Mouse (Mus musculus) neural tube, embryonic 14.5 days (tissue): ENCODE data around the gene Gmnn. TPM values are rescaled to one million over a fixed set of nuclear protein-coding genes. Genes with fewer than 3 reads are reported as not detected.

Experiments used
- ATAC-seq: fragments of 200-750 bp; cut with Nextera tagmentation; 2 replicates; pipeline ENCODE4 v1.8.0; 2017; ENCODE audit warnings: low read depth, mild to moderate bottlenecking, moderate TSS enrichment, moderate library complexity
- H3K27ac ChIP-seq: fragments of 300-500 bp; sonication (generic); 2 replicates; pipeline ENCODE4 v1.5.1; 2014; ENCODE audit warnings: low read depth, mild to moderate bottlenecking, control low read depth, low read length, moderate library complexity, mixed read lengths
- H3K27me3 ChIP-seq: fragments of 300-500 bp; sonication (generic); 2 replicates; pipeline ENCODE4 v1.6.1; 2014; ENCODE audit warnings: low read length; ENCODE audit not compliant: control insufficient read depth, insufficient read depth
- H3K36me3 ChIP-seq: fragments of 300-500 bp; sonication (generic); 2 replicates; pipeline ENCODE4 v1.6.1; 2014; ENCODE audit warnings: low read length, mixed read lengths; ENCODE audit not compliant: control insufficient read depth, insufficient read depth
- H3K4me1 ChIP-seq: fragments of 300-500 bp; sonication (generic); 2 replicates; pipeline ENCODE4 v1.6.1; 2014; ENCODE audit warnings: low read length; ENCODE audit not compliant: control insufficient read depth, insufficient read depth
- H3K4me2 ChIP-seq: fragments of 300-500 bp; sonication (generic); 2 replicates; pipeline ENCODE4 v1.6.1; 2014; ENCODE audit warnings: mild to moderate bottlenecking, low read depth, low read length, control low read depth
- H3K4me3 ChIP-seq: fragments of 300-500 bp; sonication (generic); 2 replicates; pipeline ENCODE4 v1.5.1; 2014; ENCODE audit warnings: low read depth, low read length, control low read depth, mixed read lengths
- H3K9ac ChIP-seq: fragments of 300-500 bp; sonication (generic); replicated peaks from 2 replicates; pipeline ENCODE4 v1.6.1; 2014; ENCODE audit warnings: low read depth, mild to moderate bottlenecking, control low read depth, low read length, mixed read lengths
- H3K9me3 ChIP-seq: fragments of 300-500 bp; sonication (generic); 2 replicates; pipeline ENCODE4 v1.6.1; 2016; ENCODE audit warnings: low read length; ENCODE audit not compliant: control insufficient read depth
- whole genome bisulfite sequencing: fragments of 180-500 bp; shearing (Covaris S2); extraction: QIAGEN DNeasy Blood & Tissue Kit; methylation state at CpG from one replicate; pipeline ENCODE4 v1.1.7; 2014; 5-methylcytosine and 5-hydroxymethylcytosine counted together
- polyA plus RNA-seq: library from polyadenylated mRNA; unstranded; fragments of >200 nt; fragmentation: Nextera tagmentation; extraction: Ambion mirVana; gene quantifications from 2 replicates; pipeline ENCODE4 v1.2.1, GENCODE M21; 2014

The Gmnn gene
- polyA plus RNA-seq, 1 experiment from 2014 or later = 9.9 TPM

DNA sequence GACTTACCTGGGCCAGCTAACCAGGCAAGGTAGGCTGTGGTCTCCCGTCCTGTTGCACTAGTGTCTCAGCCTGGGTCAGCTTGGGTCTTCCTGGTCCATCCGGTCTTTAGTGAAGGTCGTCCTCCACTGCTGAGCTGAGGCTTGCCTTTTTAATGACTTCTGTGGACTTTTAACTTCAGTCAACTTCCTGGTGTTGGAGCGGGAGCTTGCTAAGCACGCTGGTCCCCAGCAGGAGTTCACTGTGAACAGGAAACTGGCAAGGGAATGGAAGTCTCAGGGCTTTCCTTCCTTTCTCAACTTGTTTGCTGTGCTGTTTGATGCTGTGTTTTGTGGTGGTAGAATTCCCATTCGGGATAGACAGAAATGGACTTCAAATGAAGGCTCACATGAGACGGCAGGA, 44.0 kb downstream of the Gmnn start:
- no peak overlapping the region for H3K4me2 ChIP-seq
- no peaks in the 10 kb centered on the region for H3K9me3 ChIP-seq
- H3K4me3 ChIP-seq = no peak overlapping the region
- 77% methylated on average over 7 of the region's 7 CpGs for WGBS
- H3K36me3 ChIP-seq = peaks cover 15% of the 10 kb centered on the region; the same call in 1 of the 2 replicates
- no peaks in the 10 kb centered on the region for H3K27me3 ChIP-seq
- ATAC-seq = no peak
- H3K4me1 ChIP-seq = no peaks in the 10 kb centered on the region
- no peak overlapping the region for H3K27ac ChIP-seq
- H3K9ac ChIP-seq = no peak overlapping the region

GRCm38 (mm10) chr13:24716441-24716840, 45.3 kb downstream of the Gmnn start:
- H3K4me2 ChIP-seq = no peak overlapping the region
- no peak overlapping the region for H3K9ac ChIP-seq
- no peak overlapping the region for H3K4me3 ChIP-seq
- ATAC-seq = no peak
- no peak overlapping the region for H3K27ac ChIP-seq
- H3K4me1 ChIP-seq = no peaks in the 10 kb centered on the region
- no peaks in the 10 kb centered on the region for H3K27me3 ChIP-seq
- H3K36me3 ChIP-seq = peaks cover 15% of the 10 kb centered on the region; the same call in 1 of the 2 replicates
- 84% methylated on average over 9 of the region's 9 CpGs for WGBS
- no peaks in the 10 kb centered on the region for H3K9me3 ChIP-seq

DNA sequence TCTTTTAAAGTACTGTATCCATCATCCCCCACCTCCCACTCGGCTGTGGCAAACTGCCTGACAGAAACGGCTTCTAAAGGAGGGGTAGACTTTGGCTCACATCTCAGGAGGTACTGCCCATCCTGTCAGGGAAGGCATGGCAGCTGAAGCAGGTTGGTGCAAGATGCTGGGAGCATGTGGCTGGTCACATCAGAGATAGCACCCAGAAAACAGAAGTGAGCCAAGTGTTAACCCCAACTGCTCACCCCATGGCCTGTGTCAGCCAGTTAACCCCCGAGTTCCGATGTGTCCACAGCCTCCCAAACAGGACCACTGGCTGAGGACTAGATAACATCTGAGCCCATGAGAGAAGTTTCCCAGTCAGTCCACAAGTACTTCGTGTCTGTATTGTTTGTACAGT, 46.1 kb downstream of the Gmnn start:
- 60% methylated on average over 5 of the region's 5 CpGs for WGBS
- H3K36me3 ChIP-seq = peaks cover 15% of the 10 kb centered on the region; the same call in 1 of the 2 replicates
- no peaks in the 10 kb centered on the region for H3K4me1 ChIP-seq
- no peak for ATAC-seq
- no peak overlapping the region for H3K4me2 ChIP-seq
- no peak overlapping the region for H3K9ac ChIP-seq
- H3K27me3 ChIP-seq = no peaks in the 10 kb centered on the region
- no peak overlapping the region for H3K4me3 ChIP-seq
- H3K9me3 ChIP-seq = no peaks in the 10 kb centered on the region
- no peak overlapping the region for H3K27ac ChIP-seq

- H3K36me3 ChIP-seq = peaks cover 15% of the 10 kb centered on the region; the same call in 1 of the 2 replicates
- H3K9me3 ChIP-seq = no peaks in the 10 kb centered on the region
- no peak overlapping the region for H3K4me2 ChIP-seq
- H3K4me1 ChIP-seq = no peaks in the 10 kb centered on the region
- 73% methylated on average over 9 of the region's 9 CpGs for WGBS
- H3K27me3 ChIP-seq = no peaks in the 10 kb centered on the region
- no peak overlapping the region for H3K27ac ChIP-seq
- no peak overlapping the region for H3K4me3 ChIP-seq
- no peak overlapping the region for H3K9ac ChIP-seq
- no peak for ATAC-seq
Measured at GRCm38 (mm10) chr13:24714360-24714885, 47.3 kb downstream of the Gmnn start.

DNA sequence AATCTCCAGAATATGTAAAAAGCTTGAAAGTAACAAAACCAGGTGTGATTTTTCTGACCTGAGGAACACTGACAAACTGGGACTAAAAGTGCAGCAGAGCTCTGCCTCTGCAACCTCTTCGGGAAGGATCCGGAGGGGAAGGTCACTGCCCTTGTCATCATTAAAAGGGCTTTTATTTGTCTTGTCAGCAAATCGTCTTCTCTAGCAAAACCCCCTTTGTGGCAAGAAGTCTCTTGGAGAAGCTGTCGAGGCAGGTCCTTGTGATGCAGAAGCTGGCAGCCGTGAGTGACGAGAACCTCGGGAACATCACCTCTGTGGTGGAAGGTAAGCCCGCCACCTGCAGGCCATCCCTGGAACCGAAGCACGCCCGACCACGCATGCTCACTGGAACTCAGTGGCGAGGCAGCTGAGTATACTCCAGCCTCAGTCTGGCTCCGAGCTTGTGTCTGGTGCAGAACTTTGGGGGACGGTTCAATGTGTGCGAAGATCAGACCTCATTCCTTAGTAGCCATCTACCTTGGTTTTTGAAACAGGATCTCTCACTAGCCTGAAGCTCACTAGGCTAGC, 48.2 kb downstream of the Gmnn start:
- no peak overlapping the region for H3K4me3 ChIP-seq
- no peaks in the 10 kb centered on the region for H3K4me1 ChIP-seq
- no peaks in the 10 kb centered on the region for H3K27me3 ChIP-seq
- peak overlapping the region; percentile 9; the same call in 1 of the 2 replicates for H3K4me2 ChIP-seq
- no peak overlapping the region for H3K9ac ChIP-seq
- no peaks in the 10 kb centered on the region for H3K9me3 ChIP-seq
- 10% methylated on average over 16 of the region's 16 CpGs for WGBS
- H3K27ac ChIP-seq = no peak overlapping the region
- peaks cover 15% of the 10 kb centered on the region; the same call in 1 of the 2 replicates for H3K36me3 ChIP-seq
- peak; percentile 94 for ATAC-seq

DNA sequence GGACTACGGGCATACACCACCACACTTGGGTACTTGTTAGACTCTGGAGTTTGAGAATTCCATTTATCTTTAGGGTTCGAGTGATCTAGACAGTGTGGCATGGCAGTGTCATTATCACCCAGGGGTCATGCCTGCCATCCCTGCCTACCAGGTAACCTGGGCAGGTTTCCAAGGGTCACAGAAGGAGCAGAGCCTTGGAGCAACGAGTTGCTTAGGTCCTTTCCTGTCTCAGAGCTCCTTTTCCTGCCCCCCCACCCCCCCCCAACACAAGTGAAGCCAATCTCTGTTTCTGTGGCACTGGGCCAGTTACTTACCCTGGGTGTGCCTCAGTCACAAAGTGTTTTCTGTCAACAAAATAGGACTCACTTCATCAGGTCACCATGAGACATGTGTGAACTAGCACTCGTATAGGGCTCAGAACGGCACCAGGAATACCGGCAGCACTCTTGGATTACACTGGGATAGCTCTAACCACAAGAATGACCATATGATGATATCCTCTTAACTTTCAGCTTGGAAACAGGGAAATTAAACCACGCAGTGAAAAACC, 49.1 kb downstream of the Gmnn start:
- no peak for ATAC-seq
- 84% methylated on average over 7 of the region's 7 CpGs for WGBS
- Histone ChIP-seq H3K27me3 (no peaks in the 10 kb centered on the region), H3K4me1 (no peaks in the 10 kb centered on the region), H3K4me3 (no peak overlapping the region), H3K9ac (no peak overlapping the region), H3K36me3 (peaks cover 15% of the 10 kb centered on the region; the same call in 1 of the 2 replicates), H3K27ac (no peak overlapping the region), H3K4me2 (no peak overlapping the region), H3K9me3 (no peaks in the 10 kb centered on the region)

DNA sequence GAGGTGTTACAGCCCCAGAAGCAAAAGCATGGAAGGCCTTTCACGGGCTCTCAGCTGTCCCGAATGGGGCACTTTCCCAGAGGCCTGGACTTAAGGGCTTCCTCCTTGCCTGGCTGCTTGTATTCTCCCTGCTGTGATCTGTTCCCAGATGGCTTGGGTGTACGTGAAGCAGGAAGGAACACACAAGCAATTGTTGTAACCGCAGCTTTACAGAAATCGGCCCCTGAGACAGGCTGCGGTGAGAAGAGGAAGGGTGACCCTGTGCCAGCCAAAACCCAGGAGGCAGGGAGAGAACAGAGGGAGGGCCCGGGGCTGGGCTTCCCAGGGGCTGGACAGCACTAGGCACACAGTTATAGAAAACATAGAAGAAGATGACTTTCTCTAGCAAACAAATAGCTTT, 50.8 kb downstream of the Gmnn start:
- H3K36me3 ChIP-seq = peaks cover 8% of the 10 kb centered on the region; the same call in 1 of the 2 replicates
- no peak overlapping the region for H3K4me3 ChIP-seq
- WGBS = 50% methylated on average over 7 of the region's 7 CpGs
- no peaks in the 10 kb centered on the region for H3K9me3 ChIP-seq
- no peak for ATAC-seq
- no peak overlapping the region for H3K4me2 ChIP-seq
- H3K4me1 ChIP-seq = no peaks in the 10 kb centered on the region
- no peak overlapping the region for H3K9ac ChIP-seq
- no peaks in the 10 kb centered on the region for H3K27me3 ChIP-seq
- no peak overlapping the region for H3K27ac ChIP-seq

- Histone ChIP-seq H3K27ac (no peak overlapping the region), H3K4me1 (no peaks in the 10 kb centered on the region), H3K4me2 (no peak overlapping the region), H3K9ac (no peak overlapping the region), H3K4me3 (no peak overlapping the region), H3K9me3 (no peaks in the 10 kb centered on the region), H3K36me3 (no peaks in the 10 kb centered on the region), H3K27me3 (no peaks in the 10 kb centered on the region)
- 72% methylated on average over 12 of the region's 12 CpGs for WGBS
- no peak for ATAC-seq
Measured at GRCm38 (mm10) chr13:24709656-24710396, 51.9 kb downstream of the Gmnn start.

DNA sequence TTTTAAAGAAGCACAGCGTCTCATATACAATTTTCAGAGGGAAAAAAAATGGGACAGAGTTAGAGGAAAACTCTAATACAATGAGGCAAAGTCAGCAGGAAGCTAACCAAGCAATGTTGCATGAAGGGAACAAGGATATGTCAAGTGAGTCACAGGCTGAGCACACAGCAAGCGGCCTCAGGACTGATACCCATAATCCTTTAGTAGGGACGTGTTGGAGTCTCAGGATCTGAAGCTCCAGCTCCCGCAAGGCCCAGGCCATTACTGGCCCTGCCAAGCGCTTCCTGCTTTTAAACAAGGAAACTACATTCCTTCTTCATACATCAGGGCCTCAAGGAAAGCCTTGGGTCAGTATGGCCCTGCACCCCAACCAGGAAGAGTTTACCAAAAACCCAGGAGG, 59.6 kb downstream of the Gmnn start:
- no peak for ATAC-seq
- H3K27me3 ChIP-seq = no peaks in the 10 kb centered on the region
- no peak overlapping the region for H3K4me2 ChIP-seq
- no peak overlapping the region for H3K9ac ChIP-seq
- H3K36me3 ChIP-seq = no peaks in the 10 kb centered on the region
- no peak overlapping the region for H3K27ac ChIP-seq
- WGBS = 92% methylated on average over 5 of the region's 5 CpGs
- no peak overlapping the region for H3K4me3 ChIP-seq
- H3K4me1 ChIP-seq = no peaks in the 10 kb centered on the region
- no peaks in the 10 kb centered on the region for H3K9me3 ChIP-seq
